Mouse (Mus musculus) gastrocnemius, postnatal 25 days (tissue): Measurements from ENCODE around the gene Cers4. TPM values are rescaled to one million over a fixed set of nuclear protein-coding genes. Genes with fewer than 3 reads are reported as not detected.

ENCODE experiments used
- total RNA-seq, 2 experiments: library from RNA; stranded (reverse); gene quantifications; 1 replicate in 1 of 2; 2 replicates in 1 of 2; pipeline ENCODE4 v1.2.3; 2021

Gene Cers4
- total RNA-seq, 2 experiments from 2014 or later, result 4.5 to 5.1 TPM

Other genes with a start within 250 kb of the Cers4 start
- 1 to 10 TPM; 1.5 to 1.8 TPM for gene Tgfbr3l, start 244.8 kb upstream of the Cers4 start, total RNA-seq
- 1 to 10 TPM; 8.4 to 9.5 TPM for gene Snapc2, start 239.9 kb upstream of the Cers4 start, total RNA-seq
- under 1 TPM; 0.61 to 0.96 TPM for gene Ctxn1, start 233.8 kb upstream of the Cers4 start, total RNA-seq
- gene Timm44, start 217.1 kb upstream of the Cers4 start, total RNA-seq, result 10 to 100 TPM; 76.2 to 77.4 TPM
- gene Ccl25, start 167.8 kb upstream of the Cers4 start, total RNA-seq, result 10 to 100 TPM; 10.8 to 12.1 TPM
- gene Elavl1, start 167.6 kb upstream of the Cers4 start, total RNA-seq, result 10 to 100 TPM; 37.2 to 38.5 TPM
- 1 to 10 TPM; 6.3 to 8.1 TPM for gene Zfp958, start 120.1 kb downstream of the Cers4 start, total RNA-seq